Mouse (Mus musculus) lung, embryonic 15.5 days (tissue): ENCODE measurements at regions not wholly inside any gene's neighbourhood (a gene's known extent, or its start where the extent isn't known, plus 50 kb on each side); places are given as distances from the start of the nearest gene placed in this dataset.

ENCODE experiments used
- ATAC-seq: fragments of 200-750 bp; cut with Nextera tagmentation; 2 replicates; pipeline ENCODE4 v1.8.0; 2017; ENCODE audit warnings: moderate number of reproducible peaks, borderline replicate concordance; ENCODE audit not compliant: low FRiP score, low TSS enrichment; ENCODE audit errors: extremely low read depth
- H3K27ac ChIP-seq: fragments of 300-500 bp; sonication (generic); 2 replicates; pipeline ENCODE4 v1.5.1; 2015; ENCODE audit warnings: moderate library complexity, mild to moderate bottlenecking, inconsistent platforms
- H3K27me3 ChIP-seq: fragments of 300-500 bp; sonication (generic); 2 replicates; pipeline ENCODE4 v1.6.1; 2015; ENCODE audit warnings: inconsistent platforms
- H3K36me3 ChIP-seq: fragments of 300-500 bp; sonication (generic); 2 replicates; pipeline ENCODE4 v1.6.1; 2015; ENCODE audit warnings: inconsistent platforms
- H3K4me1 ChIP-seq: fragments of 300-500 bp; sonication (generic); 2 replicates; pipeline ENCODE4 v1.6.1; 2015; ENCODE audit warnings: inconsistent platforms
- H3K4me2 ChIP-seq: fragments of 300-500 bp; sonication (generic); 2 replicates; pipeline ENCODE4 v1.6.1; 2015; ENCODE audit warnings: inconsistent platforms, mild to moderate bottlenecking, moderate library complexity
- H3K4me3 ChIP-seq: fragments of 300-500 bp; sonication (generic); 2 replicates; pipeline ENCODE4 v1.5.1; 2015; ENCODE audit warnings: mild to moderate bottlenecking, inconsistent platforms
- H3K9ac ChIP-seq: fragments of 300-500 bp; sonication (generic); 2 replicates; pipeline ENCODE4 v1.6.1; 2015; ENCODE audit warnings: inconsistent platforms
- H3K9me3 ChIP-seq: fragments of 300-500 bp; sonication (generic); 2 replicates; pipeline ENCODE4 v1.6.1; 2016; ENCODE audit warnings: inconsistent platforms
- WGBS: fragments of 180-500 bp; shearing (Covaris S2); methylation state at CpG from one replicate; pipeline ENCODE4 v1.1.7; 2015; 5-methylcytosine and 5-hydroxymethylcytosine counted together

DNA sequence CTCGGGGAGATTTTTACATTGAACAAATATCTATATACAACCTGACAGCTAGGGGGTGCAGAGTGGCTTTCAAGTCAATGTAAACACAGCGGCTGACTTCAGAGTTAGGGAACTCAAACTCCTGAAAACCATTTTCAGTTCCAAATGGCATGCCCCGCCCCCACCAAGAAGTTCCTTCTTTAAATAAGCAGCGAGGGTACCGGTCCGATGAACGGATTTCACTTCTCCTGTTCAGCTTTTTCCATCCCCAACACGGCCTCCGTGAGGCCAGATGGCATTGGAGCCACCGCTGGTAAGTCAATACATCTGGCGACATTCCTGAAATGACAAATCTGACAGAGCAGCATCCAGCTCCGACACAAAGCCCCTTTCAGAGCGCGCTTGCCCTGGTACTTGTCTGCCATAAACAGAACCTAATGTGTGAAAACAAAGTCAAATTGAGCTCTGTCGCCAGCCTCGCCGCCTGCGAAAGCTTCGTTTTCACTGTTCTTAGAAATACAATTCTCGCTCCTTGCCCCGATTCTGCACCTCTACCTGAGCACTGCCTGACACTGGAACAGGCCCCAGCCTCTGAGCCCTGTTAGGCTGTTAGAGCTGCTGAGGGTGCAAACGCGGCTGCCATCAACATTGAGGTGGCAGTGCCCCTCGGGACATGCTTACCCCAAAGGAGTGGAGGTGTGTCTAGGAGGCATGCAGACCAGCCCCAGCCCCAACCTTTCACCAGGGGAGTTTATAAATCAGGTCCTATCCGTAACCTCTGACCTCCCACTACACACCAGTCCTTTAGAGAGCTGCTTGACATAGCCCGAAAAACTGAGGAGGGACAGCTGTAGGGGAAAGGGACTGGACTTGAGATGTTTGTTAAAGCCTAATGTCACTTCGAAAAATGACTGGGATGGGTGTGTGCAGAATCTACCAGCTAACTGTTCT lies 446.0 kb downstream of the Ate1 start:
- H3K4me3 ChIP-seq, result peak overlapping the region; percentile 30
- H3K9me3 ChIP-seq, result no peaks in the 10 kb centered on the region
- no peaks in the 10 kb centered on the region for H3K36me3 ChIP-seq
- peak overlapping the region; percentile 17; the same call in 1 of the 2 replicates for H3K9ac ChIP-seq
- no peaks in the 10 kb centered on the region for H3K27me3 ChIP-seq
- peaks cover 22% of the 10 kb centered on the region for H3K4me1 ChIP-seq
- peak; percentile 47; the same call in 1 of the 2 replicates for ATAC-seq
- WGBS, result 8% methylated on average over 27 of the region's 27 CpGs
- peak overlapping the region; percentile 65 for H3K4me2 ChIP-seq
- peak overlapping the region; percentile 88 for H3K27ac ChIP-seq

DNA sequence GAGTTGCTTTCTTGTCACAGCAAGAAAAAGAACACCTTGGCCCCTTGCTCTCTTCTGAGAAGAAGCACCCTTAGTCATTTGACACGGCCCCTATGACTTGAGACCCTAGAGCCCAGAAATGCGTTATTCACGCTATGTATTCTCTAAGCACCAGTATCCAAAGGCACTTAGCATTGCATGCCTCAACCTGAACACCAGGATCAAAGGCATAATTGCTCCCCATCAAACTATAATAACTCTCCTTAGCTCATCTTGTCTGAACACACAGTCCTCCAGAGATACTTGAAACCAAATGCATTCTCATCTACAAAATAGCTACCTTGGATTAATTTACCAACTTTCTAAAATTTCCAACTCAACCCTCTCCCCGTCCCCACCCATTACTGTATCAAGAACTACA lies 437.5 kb downstream of the Ate1 start:
- no peak for ATAC-seq
- 77% methylated on average over 4 of the region's 4 CpGs for WGBS

DNA sequence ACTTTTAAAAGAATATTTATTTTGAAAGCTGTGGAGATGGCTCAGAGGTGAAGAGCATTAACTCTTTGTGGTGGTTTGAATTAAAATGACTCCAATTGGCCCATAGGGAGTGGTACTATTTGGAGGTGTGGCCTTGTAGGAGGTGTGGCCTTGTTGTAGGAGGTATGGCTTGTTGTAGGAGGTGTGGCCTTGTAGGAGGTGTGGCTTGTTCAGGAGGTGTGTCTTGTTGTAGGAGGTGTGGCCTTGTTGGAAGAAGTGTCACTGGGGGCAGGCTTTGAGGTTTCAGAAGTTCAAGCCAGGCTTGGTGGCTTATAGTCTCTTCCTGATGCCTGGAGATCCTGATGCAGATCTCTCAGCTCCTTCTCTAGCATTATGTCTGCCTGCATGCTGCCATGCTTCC lies 434.5 kb downstream of the Ate1 start:
- Histone ChIP-seq H3K9me3 (no peaks in the 10 kb centered on the region), H3K4me3 (no peak overlapping the region), H3K4me2 (no peak overlapping the region), H3K4me1 (peaks cover 6% of the 10 kb centered on the region; the same call in 1 of the 2 replicates), H3K27ac (no peak overlapping the region), H3K27me3 (no peaks in the 10 kb centered on the region), H3K36me3 (no peaks in the 10 kb centered on the region), H3K9ac (no peak overlapping the region)
- no peak for ATAC-seq

More for the DNA sequence above, 437.5 kb downstream of the Ate1 start:
- Histone ChIP-seq H3K4me1 (peaks cover 6% of the 10 kb centered on the region; the same call in 1 of the 2 replicates), H3K4me3 (no peak overlapping the region), H3K9ac (no peak overlapping the region), H3K27me3 (no peaks in the 10 kb centered on the region), H3K27ac (no peak overlapping the region), H3K9me3 (no peaks in the 10 kb centered on the region), H3K4me2 (no peak overlapping the region), H3K36me3 (no peaks in the 10 kb centered on the region)

DNA sequence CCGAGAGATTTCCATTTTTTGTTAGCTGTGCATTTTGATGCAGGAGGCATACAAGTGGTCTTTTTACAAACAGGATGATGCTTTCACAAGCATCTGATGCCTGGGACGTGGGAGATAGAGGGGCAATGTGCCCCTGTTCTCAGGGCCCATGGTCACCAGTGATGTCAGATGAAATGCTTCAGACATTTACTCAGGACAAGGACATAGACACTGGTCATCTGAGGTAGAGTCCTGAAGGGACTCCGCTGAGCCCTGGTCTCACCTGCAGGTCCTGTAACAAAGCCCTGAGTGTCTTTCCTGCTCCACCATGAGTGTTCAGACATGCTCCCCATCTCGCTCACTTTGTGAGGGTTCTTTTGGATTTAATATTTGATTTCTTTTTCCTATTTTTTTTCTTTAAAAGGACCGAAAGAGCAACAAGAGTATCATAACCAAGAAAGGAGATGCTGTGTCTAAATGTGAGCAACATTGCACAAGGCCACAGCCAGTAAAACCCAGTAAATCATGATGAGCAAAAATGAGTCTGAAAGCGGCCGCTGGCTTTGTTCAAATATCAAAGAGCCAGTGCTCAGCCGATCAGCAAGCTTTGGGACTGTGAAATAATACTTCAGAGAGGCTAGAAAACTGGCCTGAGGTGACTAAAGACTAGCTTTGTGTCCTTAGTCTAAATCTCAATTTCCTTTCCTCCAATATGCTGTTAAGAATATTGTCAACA lies 430.1 kb downstream of the Ate1 start:
- 88% methylated on average over 8 of the region's 8 CpGs for WGBS
- ATAC-seq, result no peak
- H3K9ac ChIP-seq, result no peak overlapping the region
- H3K27ac ChIP-seq, result no peak overlapping the region
- no peaks in the 10 kb centered on the region for H3K36me3 ChIP-seq
- H3K4me1 ChIP-seq, result no peaks in the 10 kb centered on the region
- H3K4me2 ChIP-seq, result no peak overlapping the region
- no peaks in the 10 kb centered on the region for H3K27me3 ChIP-seq
- H3K9me3 ChIP-seq, result no peaks in the 10 kb centered on the region
- no peak overlapping the region for H3K4me3 ChIP-seq

DNA sequence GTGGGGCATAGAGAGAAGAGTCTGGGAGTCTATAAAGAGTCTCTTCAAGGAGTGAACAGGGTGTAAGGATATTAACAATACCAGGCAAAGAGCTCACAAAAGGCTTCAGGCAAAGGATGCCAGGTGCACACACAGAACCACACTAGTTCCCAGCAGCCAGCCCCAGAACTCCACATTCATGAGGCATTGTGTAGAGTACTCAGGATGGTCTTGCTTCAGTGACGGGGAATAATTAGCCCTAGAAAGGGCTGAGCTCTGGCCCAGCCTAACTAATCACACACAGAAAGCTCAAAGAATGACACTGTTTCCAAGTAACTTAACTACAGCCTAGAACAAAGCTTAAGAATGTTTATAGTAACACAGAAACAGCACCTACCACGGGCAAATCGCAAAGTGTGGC lies 428.2 kb downstream of the Ate1 start:
- ATAC-seq, result no peak
- H3K27me3 ChIP-seq, result no peaks in the 10 kb centered on the region
- no peak overlapping the region for H3K4me2 ChIP-seq
- no peak overlapping the region for H3K4me3 ChIP-seq
- H3K36me3 ChIP-seq, result no peaks in the 10 kb centered on the region
- no peaks in the 10 kb centered on the region for H3K9me3 ChIP-seq
- no peak overlapping the region for H3K9ac ChIP-seq
- H3K27ac ChIP-seq, result no peak overlapping the region
- 59% methylated on average over 3 of the region's 3 CpGs for WGBS
- no peaks in the 10 kb centered on the region for H3K4me1 ChIP-seq

DNA sequence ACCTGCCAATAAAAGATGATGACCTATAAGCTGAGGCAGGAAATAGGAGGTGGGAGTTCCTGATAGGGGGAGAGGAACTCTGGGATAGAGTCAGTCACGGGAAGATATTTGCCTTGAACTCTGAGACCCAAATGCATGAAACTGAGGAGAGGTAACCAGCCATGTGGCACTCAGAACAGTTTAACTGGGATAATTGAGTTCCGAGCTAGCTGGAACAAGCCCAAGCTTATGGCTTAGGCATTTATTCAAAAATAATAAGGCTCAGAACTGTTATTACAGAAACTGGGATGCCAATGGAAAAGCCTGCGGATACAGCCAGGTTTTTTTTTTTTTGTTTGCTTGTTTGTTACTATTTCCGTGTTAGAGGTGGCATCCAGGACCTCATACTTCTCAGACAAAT lies 425.0 kb downstream of the Ate1 start:
- no peak for ATAC-seq
- no peak overlapping the region for H3K27ac ChIP-seq
- peaks cover 8% of the 10 kb centered on the region for H3K4me1 ChIP-seq
- H3K9me3 ChIP-seq, result no peaks in the 10 kb centered on the region
- H3K36me3 ChIP-seq, result no peaks in the 10 kb centered on the region
- H3K4me2 ChIP-seq, result no peak overlapping the region
- no peaks in the 10 kb centered on the region for H3K27me3 ChIP-seq
- H3K4me3 ChIP-seq, result no peak overlapping the region
- 77% methylated on average over 4 of the region's 4 CpGs for WGBS
- no peak overlapping the region for H3K9ac ChIP-seq

DNA sequence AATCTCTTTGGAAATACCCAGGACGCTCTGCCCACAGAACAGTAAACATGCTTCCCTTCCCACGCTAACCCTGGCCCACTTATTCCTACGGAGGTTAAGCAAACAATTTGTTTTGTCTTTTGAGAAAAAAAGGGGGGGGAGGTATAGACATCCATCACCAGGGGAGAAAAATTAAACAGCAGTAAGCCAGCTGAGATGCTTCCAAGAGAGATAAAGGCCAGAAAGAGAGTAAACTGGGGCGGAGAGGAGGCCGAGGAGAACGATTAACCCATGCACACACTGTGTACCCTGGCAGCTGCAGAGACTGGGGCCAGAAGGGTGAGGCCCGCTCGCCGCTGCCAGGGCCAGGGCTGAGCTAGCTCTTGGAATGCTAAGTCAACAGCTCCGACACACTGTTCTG lies 421.6 kb downstream of the Ate1 start:
- Histone ChIP-seq H3K4me3 (no peak overlapping the region), H3K9ac (no peak overlapping the region), H3K4me1 (peaks cover 8% of the 10 kb centered on the region), H3K9me3 (no peaks in the 10 kb centered on the region), H3K27me3 (no peaks in the 10 kb centered on the region), H3K27ac (no peak overlapping the region), H3K36me3 (no peaks in the 10 kb centered on the region), H3K4me2 (no peak overlapping the region)
- peak; percentile 76 for ATAC-seq
- WGBS, result 26% methylated on average over 10 of the region's 10 CpGs

DNA sequence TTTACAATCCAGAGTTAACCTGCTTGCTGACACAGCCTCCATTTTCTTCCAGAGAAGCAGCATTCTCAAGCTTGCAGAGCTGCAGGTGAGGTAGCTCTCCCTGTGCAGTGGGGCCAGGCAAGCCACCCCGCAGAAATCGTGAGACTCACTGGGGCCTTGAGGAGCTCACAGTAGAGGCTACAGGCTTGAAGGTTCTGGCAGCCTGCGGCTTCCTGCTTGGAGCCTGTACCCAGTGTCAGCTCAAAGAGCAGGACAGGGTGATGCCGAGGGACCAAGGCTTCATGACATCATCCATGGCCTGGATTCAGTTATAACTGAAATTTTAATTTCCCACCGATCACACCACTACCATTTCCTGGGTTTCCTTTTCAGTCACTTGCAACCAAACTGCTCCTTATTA lies 417.5 kb downstream of the Ate1 start:
- Histone ChIP-seq H3K4me3 (no peak overlapping the region), H3K36me3 (no peaks in the 10 kb centered on the region), H3K27ac (no peak overlapping the region), H3K27me3 (no peaks in the 10 kb centered on the region), H3K4me1 (peaks cover 8% of the 10 kb centered on the region), H3K4me2 (no peak overlapping the region), H3K9ac (no peak overlapping the region), H3K9me3 (no peaks in the 10 kb centered on the region)
- ATAC-seq, result no peak
- WGBS, result 62% methylated on average over 5 of the region's 5 CpGs

DNA sequence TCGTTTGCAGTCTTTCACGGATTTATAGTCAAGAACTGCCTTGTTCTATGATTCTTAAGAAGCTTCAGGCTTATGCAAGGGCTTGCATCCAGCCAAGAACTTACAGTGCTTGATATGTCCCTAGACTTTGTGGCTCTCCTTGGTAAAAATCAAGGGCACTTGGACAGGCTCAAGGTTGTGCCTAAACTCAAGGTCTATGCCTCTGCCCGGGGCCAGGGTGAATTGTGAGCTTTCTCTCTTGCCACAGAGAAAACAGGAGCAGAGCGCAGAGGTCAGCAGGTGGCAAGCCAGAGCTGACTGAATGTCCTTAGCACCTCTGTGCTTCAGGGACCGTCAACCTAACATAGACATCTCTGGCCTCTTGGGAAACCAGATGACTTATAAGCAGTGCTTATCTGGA lies 413.2 kb downstream of the Ate1 start:
- 64% methylated on average over 5 of the region's 5 CpGs for WGBS
- Histone ChIP-seq H3K9me3 (no peaks in the 10 kb centered on the region), H3K27me3 (no peaks in the 10 kb centered on the region), H3K9ac (no peak overlapping the region), H3K27ac (no peak overlapping the region), H3K4me2 (no peak overlapping the region), H3K36me3 (no peaks in the 10 kb centered on the region), H3K4me1 (no peaks in the 10 kb centered on the region), H3K4me3 (no peak overlapping the region)
- ATAC-seq, result no peak

DNA sequence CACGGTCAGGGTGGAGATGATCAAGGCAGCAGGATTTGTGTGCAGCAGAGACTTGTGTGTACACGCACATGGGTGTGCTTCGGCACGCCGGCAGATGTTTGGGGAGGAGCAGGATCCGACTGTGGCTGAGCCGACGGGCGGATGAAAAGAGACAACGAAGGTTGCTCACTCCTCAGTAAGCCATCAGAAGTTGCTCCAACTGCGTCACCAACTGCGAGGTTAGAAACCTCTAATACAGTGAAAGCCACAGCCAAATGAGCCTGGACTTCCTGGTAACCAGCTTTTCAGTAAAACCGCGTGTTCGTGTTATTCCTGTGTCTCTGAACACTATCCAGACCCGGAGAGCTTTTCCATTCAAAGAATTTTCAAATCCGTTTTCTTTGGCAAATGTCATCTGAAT lies 411.8 kb downstream of the Ate1 start:
- ATAC-seq, result no peak
- H3K9me3 ChIP-seq, result no peaks in the 10 kb centered on the region
- 85% methylated on average over 17 of the region's 17 CpGs for WGBS

More for the DNA sequence above, 411.8 kb downstream of the Ate1 start:
- H3K4me2 ChIP-seq, result no peak overlapping the region
- no peak overlapping the region for H3K27ac ChIP-seq
- H3K4me1 ChIP-seq, result no peaks in the 10 kb centered on the region
- H3K36me3 ChIP-seq, result no peaks in the 10 kb centered on the region
- no peaks in the 10 kb centered on the region for H3K27me3 ChIP-seq
- no peak overlapping the region for H3K4me3 ChIP-seq
- no peak overlapping the region for H3K9ac ChIP-seq
